Mouse (Mus musculus): ENCODE results near the gene Olfr1164.

The Olfr1164 gene

DNA sequence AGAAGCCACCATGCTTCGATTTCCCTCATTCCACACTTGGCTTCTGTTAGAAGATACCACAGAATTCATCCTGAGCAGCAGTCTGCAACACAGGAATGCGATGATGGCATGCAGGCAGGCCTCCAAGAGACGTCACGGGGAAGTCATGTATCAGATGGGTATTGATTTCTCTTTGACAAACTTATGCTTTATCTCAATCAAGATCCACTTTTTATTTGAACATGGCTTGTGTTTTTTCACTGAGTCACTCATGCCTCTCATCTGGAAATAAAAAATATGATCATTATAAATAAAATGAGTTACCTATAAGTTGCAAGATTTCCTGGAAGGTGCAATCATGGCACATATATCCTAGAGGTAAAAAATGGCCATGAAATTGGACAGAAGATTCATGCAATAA is at the start of gene Olfr1164:
TSS of gene Olfr1164 (minus strand) at position 101 of the 400 bp plus-strand sequence.
- DNase-seq (ENCODE audit: low read depth, low spot score): no peak

DNA sequence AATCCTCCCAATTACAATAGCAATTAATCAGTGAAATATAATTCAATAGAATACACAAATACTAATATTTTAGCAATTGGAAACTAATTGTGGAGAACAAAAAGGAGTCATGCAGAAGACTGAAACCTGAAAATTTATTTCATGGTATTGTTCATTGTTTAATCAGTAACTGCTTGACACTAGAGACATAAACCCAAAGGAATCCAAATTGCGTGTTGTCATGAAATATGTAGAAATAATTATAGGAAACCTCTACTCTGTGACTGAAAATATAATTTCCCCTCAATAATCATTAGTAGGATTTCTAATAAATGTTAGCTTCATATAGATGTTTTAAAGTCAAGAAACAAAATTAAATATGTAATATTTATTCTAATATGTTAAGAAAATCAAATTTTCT is 34.4 kb upstream of the Olfr1164 start, which contains the start of gene Olfr1166:
TSS of gene Olfr1166 (minus strand) at position 101 of the 400 bp plus-strand sequence.
- DNase-seq (ENCODE audit: low read depth, low spot score): no peak

DNA sequence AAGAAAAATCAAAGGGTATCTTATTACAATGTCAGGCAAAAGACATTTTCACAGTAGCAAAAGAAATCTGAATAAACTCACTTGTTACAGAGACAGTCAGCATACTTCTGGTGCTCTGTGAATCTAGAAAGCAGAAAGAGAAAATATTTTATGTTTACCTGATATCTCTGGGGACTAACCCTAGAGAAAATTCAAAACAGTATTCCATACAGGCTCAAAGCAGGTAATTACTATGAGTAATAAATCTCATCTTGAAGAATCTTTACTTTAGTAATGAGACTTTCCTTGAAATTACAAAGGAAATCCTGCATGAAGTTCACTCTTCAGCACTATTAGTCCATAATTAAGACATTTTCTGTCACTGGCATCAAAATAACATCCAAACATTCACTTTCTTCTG is 22.0 kb downstream of the Olfr1164 start, which contains the start of gene Olfr1163:
TSS of gene Olfr1163 (minus strand) at position 101 of the 400 bp plus-strand sequence.
- DNase-seq (ENCODE audit: low read depth, low spot score): no peak

DNA sequence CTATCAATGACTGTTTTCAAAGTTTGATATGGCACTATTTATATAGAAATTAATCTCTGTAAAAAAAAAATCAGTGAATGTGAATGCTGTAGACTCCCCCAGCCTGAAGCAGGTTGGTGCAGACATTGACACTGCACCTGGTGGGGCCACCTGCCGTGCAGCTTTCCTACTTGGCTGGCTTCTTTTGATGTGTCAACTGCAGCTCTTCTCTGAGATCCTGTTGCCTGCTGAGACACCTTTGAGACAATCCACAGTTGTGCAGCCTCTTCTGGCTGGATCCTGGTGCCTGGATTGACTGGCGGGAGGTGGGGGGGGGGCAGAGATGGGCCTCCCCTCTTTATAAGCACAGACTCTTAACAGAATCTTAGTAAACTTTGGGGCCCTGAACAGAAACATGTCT is 30.2 kb downstream of the Olfr1164 start:
- DNase-seq (ENCODE audit: low read depth, low spot score): no peak

DNA sequence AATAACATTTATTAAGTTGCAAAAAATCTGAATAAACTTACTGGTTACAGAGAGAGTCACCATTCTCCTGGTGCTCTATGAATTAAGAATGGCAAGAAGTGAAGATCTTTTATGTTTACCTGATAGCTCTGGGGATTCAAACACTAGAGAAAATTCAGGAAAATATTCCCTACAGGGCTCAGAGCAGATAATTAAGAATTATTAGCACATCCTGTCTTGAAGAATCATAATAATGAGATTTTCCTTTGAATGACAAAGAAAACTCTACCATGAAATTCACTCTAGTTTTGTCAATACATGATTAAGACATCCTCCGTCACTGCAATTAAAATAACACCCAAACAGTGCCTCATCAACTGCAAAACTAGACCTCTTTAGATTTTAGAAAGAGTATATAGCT is 42.7 kb downstream of the Olfr1164 start, which contains the start of gene Olfr1162:
TSS of gene Olfr1162 (minus strand) at position 101 of the 400 bp plus-strand sequence.
- no peak for DNase-seq (ENCODE audit: low read depth, low spot score)
